Mouse (Mus musculus) intestine, embryonic 14.5 days (tissue): ENCODE measurements around the gene Svs5. TPM values are rescaled to one million over a fixed set of nuclear protein-coding genes. Genes with fewer than 3 reads are reported as not detected.

Source experiments
- ATAC-seq: fragments of 200-750 bp; cut with Nextera tagmentation; replicated peaks from 2 replicates; pipeline ENCODE4 v1.8.0; 2017; ENCODE audit warnings: low read depth, moderate number of reproducible peaks, moderate TSS enrichment, moderate library complexity; ENCODE audit not compliant: low FRiP score, low TSS enrichment
- DNase-seq: peaks from one replicate; pipeline ENCODE4 v3.0.0-alpha.2; 2018; ENCODE audit warnings: low spot score
- H3K27ac ChIP-seq: fragments of 300-500 bp; sonication (generic); 2 replicates; pipeline ENCODE4 v1.5.1; 2014; ENCODE audit warnings: low read depth, mild to moderate bottlenecking, control low read depth
- H3K27me3 ChIP-seq: fragments of 300-500 bp; sonication (generic); replicated peaks from 2 replicates; pipeline ENCODE4 v1.6.1; 2014; ENCODE audit warnings: low read length, control low read depth; ENCODE audit not compliant: control insufficient read depth, insufficient read depth
- H3K36me3 ChIP-seq: fragments of 300-500 bp; sonication (generic); 2 replicates; pipeline ENCODE4 v1.6.1; 2014; ENCODE audit warnings: low read length, control low read depth; ENCODE audit not compliant: control insufficient read depth, insufficient read depth
- H3K4me1 ChIP-seq: fragments of 300-500 bp; sonication (generic); replicated peaks from 2 replicates; pipeline ENCODE4 v1.6.1; 2014; ENCODE audit warnings: low read length, control low read depth, mixed read lengths; ENCODE audit not compliant: control insufficient read depth, insufficient read depth
- H3K4me2 ChIP-seq: fragments of 300-500 bp; sonication (generic); 2 replicates; pipeline ENCODE4 v1.6.1; 2014; ENCODE audit warnings: low read length
- H3K4me3 ChIP-seq: fragments of 300-500 bp; sonication (generic); 2 replicates; pipeline ENCODE4 v1.5.1; 2014; ENCODE audit warnings: low read depth, low read length, control low read depth, mixed read lengths
- H3K9ac ChIP-seq: fragments of 300-500 bp; sonication (generic); 2 replicates; pipeline ENCODE4 v1.6.1; 2014; ENCODE audit warnings: mild to moderate bottlenecking, low read length
- H3K9me3 ChIP-seq: fragments of 300-500 bp; sonication (generic); 2 replicates; pipeline ENCODE4 v1.6.1; 2016; ENCODE audit warnings: low read length, control low read depth; ENCODE audit not compliant: control insufficient read depth
- WGBS: fragments of 180-500 bp; shearing (Covaris S2); extraction: QIAGEN DNeasy Blood & Tissue Kit; methylation state at CpG from one replicate; pipeline ENCODE4 v1.1.7; 2014; 5-methylcytosine and 5-hydroxymethylcytosine counted together
- polyA plus RNA-seq: library from polyadenylated mRNA; unstranded; fragments of >200 nt; fragmentation: Nextera tagmentation; extraction: Ambion mirVana; gene quantifications from 2 replicates; pipeline ENCODE4 v1.2.1, GENCODE M21; 2014

The Svs5 gene
- polyA plus RNA-seq, 1 experiment from 2014 or later = not detected

DNA sequence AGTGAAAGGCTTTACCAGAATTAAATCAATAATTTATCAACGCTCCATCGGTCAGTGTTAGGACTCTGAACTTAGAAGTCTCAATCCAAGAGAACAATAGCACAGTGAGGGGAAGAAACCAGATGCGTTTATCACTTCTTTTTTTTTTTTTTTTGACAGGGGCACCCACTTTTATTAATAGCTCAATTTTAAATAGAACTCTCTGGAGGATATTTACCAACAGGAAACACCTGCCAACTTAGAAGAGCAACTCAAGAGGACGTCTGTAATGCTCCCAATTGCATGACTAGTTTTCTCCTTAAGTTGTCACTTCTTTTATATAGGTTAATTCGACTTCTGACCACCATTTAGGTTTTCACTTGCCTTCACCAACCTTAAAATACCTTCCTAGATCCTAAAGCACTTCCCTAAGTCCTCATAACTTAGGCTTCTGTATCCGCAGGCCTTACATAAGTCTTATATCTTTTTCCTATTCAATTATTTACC lies 36.1 kb downstream of the Svs5 start:
- H3K4me2 ChIP-seq = no peak overlapping the region

DNA sequence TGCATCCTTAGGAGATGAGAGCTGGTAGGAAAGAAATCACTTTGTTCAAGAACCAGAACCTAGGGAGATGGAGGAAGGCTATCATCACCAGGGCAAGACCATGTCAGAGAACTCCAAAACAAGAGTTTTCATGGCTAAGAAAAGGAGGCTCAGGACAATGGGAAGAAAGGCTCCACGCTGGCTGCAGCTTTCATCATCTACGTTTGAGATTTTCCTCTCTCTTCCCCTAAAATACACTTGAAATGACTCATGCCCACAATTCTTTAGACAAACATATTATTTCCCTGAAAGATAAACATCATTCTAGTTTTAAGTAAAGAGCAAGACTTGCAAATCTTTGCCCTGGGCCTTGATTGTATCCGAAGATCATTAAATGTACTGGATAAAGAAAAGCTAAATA lies 38.8 kb downstream of the Svs5 start:
- no peaks in the 10 kb centered on the region for H3K27me3 ChIP-seq
- H3K4me2 ChIP-seq = no peak overlapping the region
- H3K36me3 ChIP-seq = no peaks in the 10 kb centered on the region
- no peak overlapping the region for H3K27ac ChIP-seq
- H3K4me3 ChIP-seq = no peak overlapping the region
- no peaks in the 10 kb centered on the region for H3K4me1 ChIP-seq
- no peak for DNase-seq
- 78% methylated on average over 3 of the region's 3 CpGs for whole genome bisulfite sequencing
- no peak overlapping the region for H3K9ac ChIP-seq
- no peak for ATAC-seq
- no peaks in the 10 kb centered on the region for H3K9me3 ChIP-seq

More for the DNA sequence above, 36.1 kb downstream of the Svs5 start:
- ATAC-seq (no peak), DNase-seq (no peak)
- H3K4me3 ChIP-seq = no peak overlapping the region
- no peak overlapping the region for H3K9ac ChIP-seq
- H3K36me3 ChIP-seq = no peaks in the 10 kb centered on the region
- H3K27me3 ChIP-seq = no peaks in the 10 kb centered on the region
- no peak overlapping the region for H3K27ac ChIP-seq
- no peaks in the 10 kb centered on the region for H3K4me1 ChIP-seq
- no peaks in the 10 kb centered on the region for H3K9me3 ChIP-seq
- 80% methylated on average over 6 of the region's 6 CpGs for WGBS

DNA sequence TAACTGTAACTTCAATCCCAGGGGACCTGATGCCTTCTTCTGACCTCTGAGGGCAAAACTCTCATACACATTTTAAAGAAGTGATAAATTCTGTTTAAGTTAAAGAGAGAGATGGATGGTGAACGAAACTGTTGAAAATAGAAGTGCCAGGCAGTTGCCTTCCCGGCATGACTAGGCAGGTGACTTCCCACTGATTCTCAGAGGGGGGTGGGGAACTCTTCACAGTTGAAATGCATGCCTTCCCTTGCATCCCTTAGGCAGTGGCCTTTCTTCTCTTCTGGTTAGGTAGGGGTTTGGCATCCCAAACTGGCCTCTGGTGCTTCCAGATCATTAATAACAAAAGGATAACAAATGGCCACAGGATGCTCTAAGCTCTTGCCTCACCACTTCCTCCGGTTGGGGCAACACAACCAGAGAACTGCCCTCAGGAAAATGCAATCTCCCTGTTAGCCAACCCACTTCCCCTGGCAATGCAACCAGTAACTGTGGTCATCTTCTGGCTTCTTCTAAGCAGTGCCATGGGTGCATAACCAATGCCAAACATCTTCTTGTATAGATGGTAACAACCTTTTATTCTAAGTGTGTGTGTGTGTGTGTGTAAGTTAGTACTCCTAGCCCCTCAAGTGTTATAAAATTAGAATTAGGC lies 40.0 kb downstream of the Svs5 start:
- H3K4me3 ChIP-seq = no peak overlapping the region
- ATAC-seq = no peak
- no peak overlapping the region for H3K27ac ChIP-seq
- DNase-seq = no peak
- no peak overlapping the region for H3K9ac ChIP-seq
- H3K9me3 ChIP-seq = no peaks in the 10 kb centered on the region
- 15% methylated on average over 3 of the region's 3 CpGs for WGBS
- no peaks in the 10 kb centered on the region for H3K4me1 ChIP-seq
- H3K4me2 ChIP-seq = no peak overlapping the region
- H3K27me3 ChIP-seq = no peaks in the 10 kb centered on the region
- H3K36me3 ChIP-seq = no peaks in the 10 kb centered on the region

DNA sequence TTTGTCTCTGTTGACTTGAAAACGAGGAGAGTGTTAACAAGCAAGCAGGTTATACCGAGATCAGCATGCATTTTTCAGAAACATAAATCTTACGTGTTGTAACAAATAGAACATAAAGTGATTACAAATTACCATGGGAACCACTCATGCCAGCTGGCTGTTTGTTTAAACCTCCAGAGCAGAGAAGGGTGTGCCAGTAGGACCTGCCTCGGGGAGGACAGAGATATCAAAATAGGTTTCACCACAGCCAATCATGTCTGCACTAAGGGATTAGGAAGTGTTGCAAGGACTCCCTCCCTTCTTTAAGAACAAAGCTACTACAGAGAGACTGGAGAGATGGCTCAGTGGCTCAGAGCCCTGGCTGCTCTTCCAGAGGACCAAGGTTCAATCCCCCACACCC lies 40.6 kb downstream of the Svs5 start:
- WGBS = 29% methylated on average over 4 of the region's 4 CpGs
- no peak for ATAC-seq

DNA sequence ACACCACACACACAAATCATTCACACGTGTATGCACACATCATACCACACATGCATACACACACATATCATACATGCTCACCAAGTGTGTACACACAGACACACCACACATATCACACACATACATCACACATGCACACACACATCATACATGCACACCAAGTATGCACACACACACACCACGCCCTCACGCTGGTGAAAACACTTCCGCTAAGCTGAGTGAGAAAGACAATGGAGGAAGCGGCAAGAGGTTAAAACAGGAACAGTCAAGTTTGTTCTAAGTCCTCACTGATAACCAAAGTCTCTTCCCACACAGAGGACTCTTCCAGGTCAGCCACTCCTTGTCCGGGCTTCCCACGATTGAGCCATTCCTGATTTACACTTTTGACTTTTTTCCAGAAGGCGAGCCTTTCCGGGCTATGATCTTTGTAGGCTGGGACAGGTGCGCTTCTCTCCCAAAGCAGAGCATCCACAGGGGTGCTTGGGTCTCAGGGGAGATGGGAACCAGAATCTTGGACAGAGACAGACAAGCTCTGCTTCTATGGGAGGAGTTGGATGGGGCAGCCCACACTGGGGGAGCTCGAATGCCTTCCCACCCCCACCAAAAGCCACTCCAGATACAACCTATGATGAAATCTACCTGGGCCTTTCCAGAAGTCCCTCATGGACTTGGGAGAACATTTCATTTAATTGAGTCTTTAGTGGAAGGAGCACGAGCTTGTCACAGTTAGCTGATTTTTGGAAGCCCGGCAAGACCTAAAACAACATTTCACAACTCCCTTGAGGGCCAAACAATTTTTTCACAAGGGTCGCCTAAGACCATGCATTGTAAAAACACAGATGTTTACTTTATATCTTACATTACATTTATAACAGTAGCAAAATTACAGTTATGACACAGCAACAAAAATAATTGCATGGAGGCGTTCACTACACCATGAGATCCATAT lies 45.2 kb downstream of the Svs5 start:
- 88% methylated on average over 15 of the region's 15 CpGs for WGBS
- Histone ChIP-seq H3K27me3 (no peaks in the 10 kb centered on the region), H3K9me3 (no peaks in the 10 kb centered on the region), H3K4me1 (no peaks in the 10 kb centered on the region), H3K4me3 (no peak overlapping the region), H3K9ac (no peak overlapping the region), H3K36me3 (no peaks in the 10 kb centered on the region), H3K27ac (no peak overlapping the region), H3K4me2 (no peak overlapping the region)
- no peak for DNase-seq
- no peak for ATAC-seq

More for the DNA sequence above, 40.6 kb downstream of the Svs5 start:
- Histone ChIP-seq H3K4me3 (no peak overlapping the region), H3K36me3 (no peaks in the 10 kb centered on the region), H3K4me2 (no peak overlapping the region), H3K27me3 (no peaks in the 10 kb centered on the region), H3K9ac (no peak overlapping the region), H3K4me1 (no peaks in the 10 kb centered on the region), H3K27ac (no peak overlapping the region), H3K9me3 (no peaks in the 10 kb centered on the region)
- DNase-seq = no peak

DNA sequence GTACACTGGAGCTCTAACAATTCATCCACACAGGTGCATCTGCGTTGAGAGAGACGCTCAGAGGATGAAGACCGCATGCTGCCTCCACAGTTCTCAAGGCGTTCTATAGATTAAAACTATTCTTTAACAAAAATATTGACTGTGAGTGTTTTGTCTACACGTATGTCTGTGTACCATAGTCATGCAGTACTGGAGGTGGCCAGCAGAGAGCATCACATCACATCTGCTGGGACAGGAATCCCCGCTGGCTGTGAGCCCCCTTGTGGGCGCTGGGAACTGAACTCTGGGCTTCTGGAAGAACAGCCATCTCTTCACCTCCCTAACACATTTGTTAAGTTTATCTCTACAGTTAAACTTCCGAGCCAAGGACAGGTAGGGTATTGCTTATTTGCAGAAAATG lies 49.2 kb downstream of the Svs5 start:
- 75% methylated on average over 8 of the region's 8 CpGs for WGBS
- ATAC-seq (no peak), DNase-seq (no peak)
- H3K4me2 ChIP-seq = no peak overlapping the region
- peaks cover 6% of the 10 kb centered on the region for H3K4me1 ChIP-seq
- no peaks in the 10 kb centered on the region for H3K36me3 ChIP-seq
- H3K27ac ChIP-seq = no peak overlapping the region
- H3K4me3 ChIP-seq = no peak overlapping the region
- no peaks in the 10 kb centered on the region for H3K27me3 ChIP-seq
- no peaks in the 10 kb centered on the region for H3K9me3 ChIP-seq
- H3K9ac ChIP-seq = no peak overlapping the region

DNA sequence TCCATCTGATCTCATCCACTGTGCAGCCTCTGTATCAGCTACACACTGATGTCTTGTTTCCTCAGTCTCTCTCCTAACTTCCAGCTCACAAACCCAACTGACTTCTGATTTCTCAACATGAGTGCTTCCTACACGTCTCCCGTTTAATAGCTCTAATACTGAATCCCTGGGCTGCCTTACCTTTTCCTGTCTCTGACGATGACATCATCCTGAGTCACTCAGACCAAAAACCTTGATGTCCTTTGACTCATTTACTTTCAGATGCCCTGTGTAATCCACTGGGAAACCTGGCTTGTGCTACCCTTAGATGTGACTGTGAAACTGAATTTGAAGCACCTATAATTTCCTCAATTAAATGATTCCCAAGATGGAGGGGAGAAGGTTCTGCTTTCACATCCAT lies 50.4 kb downstream of the Svs5 start:
- H3K4me1 ChIP-seq = peaks cover 6% of the 10 kb centered on the region
- no peak for DNase-seq
- no peaks in the 10 kb centered on the region for H3K36me3 ChIP-seq
- no peak for ATAC-seq
- no peak overlapping the region for H3K4me3 ChIP-seq
- H3K27me3 ChIP-seq = peaks cover 6% of the 10 kb centered on the region; the same call in 1 of the 2 replicates
- H3K27ac ChIP-seq = no peak overlapping the region
- H3K9me3 ChIP-seq = no peaks in the 10 kb centered on the region
- no peak overlapping the region for H3K9ac ChIP-seq
- H3K4me2 ChIP-seq = no peak overlapping the region
- 75% methylated on average over 3 of the region's 3 CpGs for WGBS
